In the genomic region with DNA sequence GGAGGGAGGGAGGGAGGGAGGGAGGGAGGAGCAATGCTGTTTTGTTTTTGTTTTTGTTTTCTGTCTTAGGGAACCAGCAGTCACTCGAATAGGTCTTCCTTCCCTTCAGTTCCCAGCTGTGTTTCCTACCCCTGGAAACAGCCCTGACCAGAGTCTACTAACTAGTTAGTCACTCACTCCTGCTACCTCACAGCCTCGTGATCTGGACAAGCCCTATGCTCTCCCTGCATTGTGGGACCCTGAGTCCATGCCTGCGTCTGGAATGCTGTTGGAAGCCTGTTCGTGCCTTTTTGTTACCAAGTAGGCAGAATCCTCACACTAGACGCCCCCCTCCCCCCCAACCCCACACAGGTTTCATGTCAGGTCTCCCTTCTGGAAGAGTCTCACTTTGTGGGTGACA, we compare ENCODE assay signal across 9 mouse cellular contexts. TPM values are rescaled to one million over a fixed set of nuclear protein-coding genes. Genes with fewer than 3 reads are reported as not detected.
DNase-seq lines count a peak whose midpoint lies in the region; ATAC-seq and TF ChIP-seq lines count a peak whose summit lies in the region.
"Had no signal": no experiment of that assay in that cellular context is flagged by ENCODE, and none has a peak within 500 bp of the region (broad histone marks: within the 10 kb centered on the region; RNA-seq: fewer than 3 reads in every experiment).

No protein-coding gene starts in this region.

- peak overlapping the region; percentile 81 for H3K27ac ChIP-seq in heart, embryonic 15.5 days
- peak overlapping the region; percentile 79 for H3K27ac ChIP-seq in embryonic fibroblast, embryonic 13.5 days (ENCODE audit: insufficient read depth, low read length)
- H3K27ac ChIP-seq in small intestine, adult 2 months (ENCODE audit: insufficient read depth, low read depth, low read length), result peak overlapping the region; percentile 67

- no peak for ATAC-seq in heart, embryonic 15.5 days (replicated peaks; ENCODE audit: insufficient number of reproducible peaks, insufficient read depth, low FRiP score, low read depth)
- ATAC-seq in megakaryocyte, adult 5-6 weeks (ENCODE audit: poor library complexity, severe bottlenecking), result no peak

- peaks cover 99% of the 10 kb centered on the region for H3K4me1 ChIP-seq in heart, embryonic 15.5 days (replicated peaks)
- peaks cover 100% of the 10 kb centered on the region for H3K4me1 ChIP-seq in megakaryocyte, embryonic 14.5 days
- H3K4me1 ChIP-seq in embryonic fibroblast, embryonic 13.5 days (ENCODE audit: control insufficient read depth, insufficient read depth, low read length), result peaks cover 38% of the 10 kb centered on the region
- H3K4me1 ChIP-seq in small intestine, adult 2 months (ENCODE audit: control insufficient read depth, insufficient read depth, insufficient read length, low read length), result peaks cover 69% of the 10 kb centered on the region

- H3K9me3 ChIP-seq in heart, embryonic 15.5 days (replicated peaks), result no peaks in the 10 kb centered on the region
- H3K9me3 ChIP-seq in megakaryocyte, embryonic 14.5 days, result no peaks in the 10 kb centered on the region

- WGBS in heart, embryonic 15.5 days, result 45% methylated on average over 5 of the region's 5 CpGs
- WGBS in small intestine, adult 2 months, result 20% methylated on average over 5 of the region's 5 CpGs

- no peak overlapping the region for H3K9ac ChIP-seq in heart, embryonic 15.5 days

- no peak for TF ChIP-seq POLR2A in embryonic fibroblast, embryonic 13.5 days (IDR thresholded peaks at IDR 0.05; ENCODE audit: low read depth, low read length)
- no peak for TF ChIP-seq POLR2A in small intestine, adult 2 months (IDR thresholded peaks at IDR 0.05; ENCODE audit: low read depth, low read length)

- H3K36me3 ChIP-seq in heart, embryonic 15.5 days, result no peaks in the 10 kb centered on the region
- peaks cover 34% of the 10 kb centered on the region for H3K36me3 ChIP-seq in megakaryocyte, embryonic 14.5 days (replicated peaks; ENCODE audit: low read length)
- H3K36me3 ChIP-seq in small intestine, adult 2 months (ENCODE audit: control insufficient read depth, insufficient read depth, low read length), result no peaks in the 10 kb centered on the region

- no peak overlapping the region for H3K4me3 ChIP-seq in heart, embryonic 15.5 days
- H3K4me3 ChIP-seq in megakaryocyte, embryonic 14.5 days (replicated peaks), result peak overlapping the region; percentile 80
- no peak overlapping the region for H3K4me3 ChIP-seq in embryonic fibroblast, embryonic 13.5 days (ENCODE audit: insufficient read depth, low read length)
- no peak overlapping the region for H3K4me3 ChIP-seq in small intestine, adult 2 months (ENCODE audit: low read depth, low read length)

- H3K27me3 ChIP-seq in heart, embryonic 15.5 days, result no peaks in the 10 kb centered on the region
- no peaks in the 10 kb centered on the region for H3K27me3 ChIP-seq in megakaryocyte, embryonic 14.5 days (replicated peaks)
- H3K27me3 ChIP-seq in small intestine, adult 2 months (ENCODE audit: control insufficient read depth, insufficient read depth, low read length), result no peaks in the 10 kb centered on the region

- no peak for DNase-seq in heart, postnatal 36 days
- DNase-seq in adipocyte (ENCODE audit: low spot score), result no peak
- DNase-seq: adrenal gland, adult 8-10 months; cerebellum, postnatal 14 days had no signal

- intact Hi-C loops in heart, postnatal 36 days (cut with DNase I), result loop anchor here (2.0 to 5.0 kb wide), 2 partner anchors 19 to 153 kb away; no protein-coding TSS in a partner anchor

- TF ChIP-seq CTCF in embryonic fibroblast, embryonic 13.5 days (IDR thresholded peaks at IDR 0.05; ENCODE audit: borderline replicate concordance, insufficient read depth, low read length), result no peak
- no peak for TF ChIP-seq CTCF in small intestine, adult 2 months (IDR thresholded peaks at IDR 0.05; ENCODE audit: extremely low read depth, insufficient read length, insufficient replicate concordance, low read depth, low read length)

- no peak overlapping the region for H3K4me2 ChIP-seq in heart, embryonic 15.5 days

RNA-seq across cellular contexts. Expression of a gene that starts 15.0 kb away (rescaled TPM):
- polyA plus RNA-seq in heart, embryonic 15.5 days (2015; fragmentation: Nextera tagmentation; extraction: Ambion mirVana), result 22.1 and 26.2 TPM in 2 replicates
- total RNA-seq in heart, postnatal 36 days (2021), result 10 to 100 TPM; 38.8 to 41.7 TPM
- 18.1 and 54.1 TPM in 2 replicates for polyA plus RNA-seq in megakaryocyte, embryonic 14.5 days (2012; ENCODE audit: insufficient read depth, low replicate concordance)
- total RNA-seq in megakaryocyte, adult 5-6 weeks (2015), result 88.9 and 90.1 TPM in 2 replicates
- total RNA-seq in megakaryocyte, adult 5-6 weeks (2017), result 11.4 and 15.6 TPM in 2 replicates
- 61.9 and 73.9 TPM in 2 replicates for polyA plus RNA-seq in embryonic fibroblast, embryonic 13.5 days (2011; ENCODE audit: insufficient read length, low read depth, missing spikeins)
- 35.0 and 91.5 TPM in 2 replicates for polyA plus RNA-seq in small intestine, adult 2 months (2012; rRNA removed)
